In genomic region chr2:93284625-93285024, GRCm38 (mm10) we compare ENCODE assay signal across 13 mouse cellular contexts. TPM values are rescaled to one million over a fixed set of nuclear protein-coding genes. Genes with fewer than 3 reads are reported as not detected.
A peak's percentile ranks its signal among the peaks of the same experiment; 100 is the strongest.
DNase-seq lines count a peak whose midpoint lies in the region; ATAC-seq lines count a peak whose summit lies in the region.
"Had no signal": no experiment of that assay in that cellular context is flagged by ENCODE, and none has a peak within 500 bp of the region (broad histone marks: within the 10 kb centered on the region; RNA-seq: fewer than 3 reads in every experiment).

No protein-coding gene starts in this region.

- peaks cover 100% of the 10 kb centered on the region for H3K4me1 ChIP-seq in forebrain, embryonic 10.5 days
- peaks cover 93% of the 10 kb centered on the region for H3K4me1 ChIP-seq in forebrain, embryonic 13.5 days
- peaks cover 65% of the 10 kb centered on the region for H3K4me1 ChIP-seq in kidney, embryonic 14.5 days (ENCODE audit: control insufficient read depth, insufficient read depth, low read length)
- H3K4me1 ChIP-seq in hindbrain, embryonic 13.5 days (replicated peaks) = peaks cover 94% of the 10 kb centered on the region
- peaks cover 100% of the 10 kb centered on the region for H3K4me1 ChIP-seq in neural tube, embryonic 13.5 days (replicated peaks)

- H3K9me3 ChIP-seq in forebrain, embryonic 10.5 days = no peaks in the 10 kb centered on the region
- no peaks in the 10 kb centered on the region for H3K9me3 ChIP-seq in forebrain, embryonic 13.5 days (replicated peaks)
- H3K9me3 ChIP-seq in kidney, embryonic 14.5 days (ENCODE audit: control insufficient read depth, low read length) = no peaks in the 10 kb centered on the region
- H3K9me3 ChIP-seq in hindbrain, embryonic 13.5 days = no peaks in the 10 kb centered on the region
- no peaks in the 10 kb centered on the region for H3K9me3 ChIP-seq in neural tube, embryonic 13.5 days
- H3K9me3 ChIP-seq: megakaryocyte, embryonic 14.5 days had no signal

- no peak overlapping the region for H3K4me2 ChIP-seq in forebrain, embryonic 13.5 days
- H3K4me2 ChIP-seq in kidney, embryonic 14.5 days (replicated peaks; ENCODE audit: low read depth, low read length) = no peak overlapping the region
- H3K4me2 ChIP-seq in hindbrain, embryonic 13.5 days = no peak overlapping the region
- no peak overlapping the region for H3K4me2 ChIP-seq in neural tube, embryonic 13.5 days

- H3K36me3 ChIP-seq in forebrain, embryonic 10.5 days (replicated peaks) = peaks cover 13% of the 10 kb centered on the region
- no peaks in the 10 kb centered on the region for H3K36me3 ChIP-seq in forebrain, embryonic 13.5 days (ENCODE audit: poor library complexity, severe bottlenecking)
- no peaks in the 10 kb centered on the region for H3K36me3 ChIP-seq in kidney, embryonic 14.5 days (ENCODE audit: control insufficient read depth, insufficient read depth, low read length)
- H3K36me3 ChIP-seq in hindbrain, embryonic 13.5 days = no peaks in the 10 kb centered on the region
- H3K36me3 ChIP-seq in neural tube, embryonic 13.5 days = no peaks in the 10 kb centered on the region

- H3K9ac ChIP-seq in forebrain, embryonic 13.5 days = no peak overlapping the region
- no peak overlapping the region for H3K9ac ChIP-seq in kidney, embryonic 14.5 days (ENCODE audit: low read depth, low read length)
- peak overlapping the region; percentile 1; the same call in 1 of the 2 replicates for H3K9ac ChIP-seq in hindbrain, embryonic 13.5 days
- H3K9ac ChIP-seq in neural tube, embryonic 13.5 days = no peak overlapping the region

- 71% methylated on average over 2 of the region's 2 CpGs for WGBS in forebrain, embryonic 10.5 days
- 69% methylated on average over 2 of the region's 2 CpGs for WGBS in forebrain, embryonic 13.5 days
- WGBS in kidney, embryonic 14.5 days = 74% methylated on average over 2 of the region's 2 CpGs
- WGBS in hindbrain, embryonic 13.5 days = 66% methylated on average over 2 of the region's 2 CpGs
- WGBS in neural tube, embryonic 13.5 days = 68% methylated on average over 2 of the region's 2 CpGs

- no peak overlapping the region for H3K4me3 ChIP-seq in forebrain, embryonic 10.5 days
- no peak overlapping the region for H3K4me3 ChIP-seq in forebrain, embryonic 13.5 days
- H3K4me3 ChIP-seq in kidney, embryonic 14.5 days (ENCODE audit: low read length) = no peak overlapping the region
- H3K4me3 ChIP-seq in hindbrain, embryonic 13.5 days = no peak overlapping the region
- no peak overlapping the region for H3K4me3 ChIP-seq in neural tube, embryonic 13.5 days
- H3K4me3 ChIP-seq: megakaryocyte, embryonic 14.5 days had no signal

- no peak for DNase-seq in forebrain, embryonic 10.5 days (ENCODE audit: extremely low spot score, low spot score)
- DNase-seq in kidney, adult 18-20 months = no peak
- no peak for DNase-seq in layer of hippocampus, postnatal 14 days (ENCODE audit: low spot score in 2 of 2)
- DNase-seq: kidney, postnatal 36 days; thymus, postnatal 36 days had no signal

- no peaks in the 10 kb centered on the region; the same call in 1 of the 2 replicates for H3K27me3 ChIP-seq in forebrain, embryonic 10.5 days (ENCODE audit: poor library complexity, severe bottlenecking)
- no peaks in the 10 kb centered on the region for H3K27me3 ChIP-seq in forebrain, embryonic 13.5 days
- no peaks in the 10 kb centered on the region for H3K27me3 ChIP-seq in kidney, embryonic 14.5 days (ENCODE audit: control insufficient read depth, insufficient read depth, low read length)
- H3K27me3 ChIP-seq in hindbrain, embryonic 13.5 days = no peaks in the 10 kb centered on the region
- no peaks in the 10 kb centered on the region for H3K27me3 ChIP-seq in neural tube, embryonic 13.5 days

- peak overlapping the region; percentile 86 for H3K27ac ChIP-seq in forebrain, embryonic 10.5 days
- no peak overlapping the region for H3K27ac ChIP-seq in forebrain, embryonic 13.5 days
- H3K27ac ChIP-seq in kidney, embryonic 14.5 days (ENCODE audit: low read depth, low read length) = peak overlapping the region; percentile 12
- peak overlapping the region; percentile 94 for H3K27ac ChIP-seq in hindbrain, embryonic 13.5 days
- peak overlapping the region; percentile 91 for H3K27ac ChIP-seq in neural tube, embryonic 13.5 days (replicated peaks)

- ATAC-seq in forebrain, embryonic 13.5 days = no peak
- ATAC-seq in kidney, embryonic 14.5 days (ENCODE audit: low FRiP score, low TSS enrichment) = no peak
- no peak for ATAC-seq in hindbrain, embryonic 13.5 days (ENCODE audit: low FRiP score)
- ATAC-seq in neural tube, embryonic 13.5 days (ENCODE audit: low read depth) = no peak
- no peak for ATAC-seq in CD4-positive, CD25-positive, alpha-beta regulatory T cell, adult 4 months
- ATAC-seq: forebrain, embryonic 14.5 days had no signal

RNA-seq across cellular contexts. Expression of gene Tspan18, which starts 49.7 kb away (rescaled TPM):
- 30.1 and 31.4 TPM in 2 replicates for polyA plus RNA-seq in forebrain, embryonic 10.5 days (2016; fragmentation: Nextera tagmentation; extraction: Ambion mirVana)
- 22.2 and 26.5 TPM in 2 replicates for polyA plus RNA-seq in forebrain, embryonic 13.5 days (2015; fragmentation: Nextera tagmentation; extraction: Ambion mirVana)
- polyA plus RNA-seq in kidney, embryonic 14.5 days (2014; fragmentation: Nextera tagmentation; extraction: Ambion mirVana) = 40.8 and 49.2 TPM in 2 replicates
- 23.6 and 32.5 TPM in 2 replicates for polyA plus RNA-seq in hindbrain, embryonic 13.5 days (2015; fragmentation: Nextera tagmentation; extraction: Ambion mirVana)
- 41.8 and 43.5 TPM in 2 replicates for polyA plus RNA-seq in neural tube, embryonic 13.5 days (2015; fragmentation: Nextera tagmentation; extraction: Ambion mirVana)
- under 1 TPM in 1 of 2 experiments, not detected in 1; 0.08 TPM for polyA plus RNA-seq in CD4-positive, CD25-positive, alpha-beta regulatory T cell, adult 4 months (2017; shearing (Covaris generic))
- 10 to 100 TPM; 46.6 to 52.3 TPM for total RNA-seq in layer of hippocampus, postnatal 14 days (2021)
- total RNA-seq: granulocyte monocyte progenitor cell, adult 5-6 weeks had no signal

Comparison
In these comparisons a context has a peak if more than half of its experiments do, and no peak if none do; other contexts are left out.
1. RNA of gene Tspan18, which starts 49.7 kb away (polyA plus RNA-seq): 40.8 to 49.2 TPM in kidney, embryonic 14.5 days, 41.8 to 43.5 TPM in neural tube, embryonic 13.5 days, 23.6 to 32.5 TPM in hindbrain, embryonic 13.5 days, 30.1 to 31.4 TPM in forebrain, embryonic 10.5 days and 22.2 to 26.5 TPM in forebrain, embryonic 13.5 days; 0.08 TPM in CD4-positive, CD25-positive, alpha-beta regulatory T cell, adult 4 months; every median in the first group is over 10 times any median in the second.